Mouse (Mus musculus) cortical plate, adult 2 months (tissue): ENCODE data around the gene C1qtnf7.

Experiments used
- CTCF ChIP-seq: fragments of 200-500 bp; IDR thresholded peaks from 2 replicates; pipeline ENCODE4 v1.5.1; 2011; ENCODE audit warnings: mild to moderate bottlenecking, control low read depth, low read length; ENCODE audit not compliant: insufficient read depth; ENCODE audit errors: extremely low read depth
- POLR2A ChIP-seq: fragments of 200-500 bp; IDR thresholded peaks from 2 replicates; pipeline ENCODE4 v1.6.1; 2011; ENCODE audit warnings: mild to moderate bottlenecking, low read length, control low read depth; ENCODE audit not compliant: insufficient read depth; ENCODE audit errors: extremely low read depth

DNA sequence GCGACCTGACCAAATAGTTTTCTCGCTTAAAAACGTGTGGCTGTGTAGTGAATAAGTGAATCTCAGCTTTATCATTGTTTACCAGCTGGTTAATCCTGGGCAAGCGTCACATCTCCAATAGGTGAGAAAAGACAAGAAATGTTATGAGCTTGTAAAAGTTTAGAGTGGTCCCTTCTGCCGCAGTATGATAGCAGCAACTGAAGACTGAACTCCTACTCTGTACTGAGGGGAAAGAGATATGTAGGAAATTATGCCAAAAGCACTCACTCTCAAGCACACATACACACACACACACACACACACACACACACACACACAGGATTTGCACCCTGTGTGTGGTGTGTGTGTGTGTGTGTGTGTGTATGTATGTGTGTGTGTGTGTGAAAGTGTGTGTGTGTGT, 26.2 kb downstream of the C1qtnf7 start:
- TF ChIP-seq CTCF: no peak
- TF ChIP-seq POLR2A: no peak
